Mouse (Mus musculus) testis, adult 2 months (tissue): Measurements from ENCODE around the gene Phospho1. TPM values are rescaled to one million over a fixed set of nuclear protein-coding genes. Genes with fewer than 3 reads are reported as not detected.
A peak's percentile ranks its signal among the peaks of the same experiment; 100 is the strongest.

ENCODE experiments used
- H3K27ac ChIP-seq: fragments of 200-500 bp; 2 replicates; pipeline ENCODE4 v1.5.1; 2012; ENCODE audit warnings: low read depth, low read length; ENCODE audit not compliant: control insufficient read depth, insufficient read depth
- H3K27me3 ChIP-seq: fragments of 200-500 bp; 2 replicates; pipeline ENCODE4 v1.6.1; 2012; ENCODE audit warnings: mild to moderate bottlenecking, low read length, moderate library complexity; ENCODE audit not compliant: control insufficient read depth, insufficient read depth
- H3K36me3 ChIP-seq: fragments of 200-500 bp; 2 replicates; pipeline ENCODE4 v1.6.1; 2012; ENCODE audit warnings: mild to moderate bottlenecking, low read length; ENCODE audit not compliant: control insufficient read depth, insufficient read depth
- H3K4me1 ChIP-seq: fragments of 200-500 bp; 2 replicates; pipeline ENCODE4 v1.6.1; 2012; ENCODE audit warnings: low read length; ENCODE audit not compliant: control insufficient read depth, insufficient read depth
- H3K4me3 ChIP-seq: fragments of 200-500 bp; 2 replicates; pipeline ENCODE4 v1.5.1; 2012; ENCODE audit warnings: low read depth, mild to moderate bottlenecking, low read length, moderate library complexity, mixed read lengths; ENCODE audit not compliant: control insufficient read depth
- CTCF ChIP-seq: fragments of 200-500 bp; IDR thresholded peaks from 2 replicates; pipeline ENCODE4 v1.5.1; 2012; ENCODE audit warnings: low read depth, mild to moderate bottlenecking, inconsistent platforms, low read length, moderate library complexity; ENCODE audit not compliant: control insufficient read depth, insufficient read depth, insufficient replicate concordance
- POLR2A ChIP-seq: fragments of 200-500 bp; IDR thresholded peaks from 2 replicates; pipeline ENCODE4 v1.6.1; 2012; ENCODE audit warnings: low read depth, mild to moderate bottlenecking, inconsistent platforms, low read length, moderate library complexity; ENCODE audit not compliant: control insufficient read depth
- polyA plus RNA-seq: library from polyadenylated mRNA; depleted of rRNA; stranded (reverse); fragments of >200 nt; gene quantifications from 2 replicates; pipeline ENCODE4 v1.2.3, GENCODE M21; 2012

Gene Phospho1
- polyA plus RNA-seq, 1 experiment = 371 TPM

- TF ChIP-seq POLR2A = no peak
- peak; percentile 69; the same call in 1 of the 2 replicates for TF ChIP-seq CTCF
- H3K36me3 ChIP-seq = no peaks in the 10 kb centered on the region
- H3K27ac ChIP-seq = no peak overlapping the region
- H3K27me3 ChIP-seq = no peaks in the 10 kb centered on the region
- H3K4me3 ChIP-seq = no peak overlapping the region
- H3K4me1 ChIP-seq = peaks cover 2% of the 10 kb centered on the region
These were observed 29.4 kb downstream of the Phospho1 start for GRCm38 (mm10) chr11:95853684-95854083.

- Histone ChIP-seq H3K4me3 (no peak overlapping the region), H3K4me1 (peaks cover 6% of the 10 kb centered on the region), H3K27ac (no peak overlapping the region), H3K36me3 (no peaks in the 10 kb centered on the region), H3K27me3 (no peaks in the 10 kb centered on the region)
- TF ChIP-seq POLR2A (no peak), CTCF (no peak)
These were observed 33.0 kb downstream of the Phospho1 start for GRCm38 (mm10) chr11:95857306-95857705.

- Histone ChIP-seq H3K4me3 (peak overlapping the region; percentile 98), H3K27me3 (no peaks in the 10 kb centered on the region), H3K36me3 (no peaks in the 10 kb centered on the region), H3K27ac (peak overlapping the region; percentile 80), H3K4me1 (peaks cover 6% of the 10 kb centered on the region)
- no peak for TF ChIP-seq POLR2A
- no peak for TF ChIP-seq CTCF
These were observed 33.6 kb downstream of the Phospho1 start for GRCm38 (mm10) chr11:95857716-95858527.

- no peak for TF ChIP-seq CTCF
- TF ChIP-seq POLR2A = peak; percentile 29; the same call in 1 of the 2 replicates
These were observed 34.5 kb downstream of the Phospho1 start for GRCm38 (mm10) chr11:95858528-95859467.

GRCm38 (mm10) chr11:95859468-95859855, 35.2 kb downstream of the Phospho1 start:
- no peaks in the 10 kb centered on the region for H3K36me3 ChIP-seq
- H3K27ac ChIP-seq = peak overlapping the region; percentile 98
- peak; percentile 12; the same call in 1 of the 2 replicates for TF ChIP-seq POLR2A
- no peak for TF ChIP-seq CTCF
- peaks cover 6% of the 10 kb centered on the region for H3K4me1 ChIP-seq
- H3K4me3 ChIP-seq = peak overlapping the region; percentile 98
- no peaks in the 10 kb centered on the region for H3K27me3 ChIP-seq

More at GRCm38 (mm10) chr11:95858528-95859467, 34.5 kb downstream of the Phospho1 start:
- Histone ChIP-seq H3K27me3 (no peaks in the 10 kb centered on the region), H3K27ac (peak overlapping the region; percentile 98), H3K4me1 (peaks cover 6% of the 10 kb centered on the region), H3K4me3 (peak overlapping the region; percentile 98), H3K36me3 (no peaks in the 10 kb centered on the region)

GRCm38 (mm10) chr11:95860071-95860490, 35.8 kb downstream of the Phospho1 start:
- Histone ChIP-seq H3K27ac (no peak overlapping the region), H3K27me3 (no peaks in the 10 kb centered on the region), H3K36me3 (no peaks in the 10 kb centered on the region), H3K4me1 (peaks cover 4% of the 10 kb centered on the region), H3K4me3 (peak overlapping the region; percentile 98; the same call in 1 of the 2 replicates)
- TF ChIP-seq CTCF (no peak), POLR2A (no peak)

GRCm38 (mm10) chr11:95861397-95861796, 37.1 kb downstream of the Phospho1 start:
- TF ChIP-seq POLR2A (no peak), CTCF (no peak)
- no peaks in the 10 kb centered on the region for H3K27me3 ChIP-seq
- no peak overlapping the region for H3K4me3 ChIP-seq
- H3K27ac ChIP-seq = no peak overlapping the region
- H3K36me3 ChIP-seq = no peaks in the 10 kb centered on the region
- peaks cover 4% of the 10 kb centered on the region for H3K4me1 ChIP-seq
